Mouse (Mus musculus): ENCODE data around the gene Foxred1.

DNA sequence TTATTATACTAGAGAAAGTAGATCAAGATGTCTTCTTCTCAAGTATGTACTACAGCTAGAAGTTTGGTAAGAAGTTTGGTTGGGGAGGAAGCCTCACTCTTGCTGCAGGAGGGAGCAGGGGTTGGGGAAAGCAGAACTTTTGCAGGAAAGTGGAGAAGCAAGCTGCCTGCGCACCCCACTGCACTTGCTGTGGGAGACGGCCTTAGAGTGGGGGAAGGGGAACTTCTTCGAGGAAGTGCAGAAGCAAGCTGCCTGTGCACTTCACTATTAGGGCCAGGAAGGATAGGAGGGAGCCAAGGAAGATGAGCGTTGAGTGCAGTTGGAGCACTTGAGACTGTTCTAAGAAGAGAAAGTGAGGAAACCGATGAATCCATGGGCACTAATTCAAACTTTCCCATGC is 27.5 kb downstream of the Foxred1 start:
- TF ChIP-seq CTCF (IDR thresholded peaks at IDR 0.05; ENCODE audit: control insufficient read depth, insufficient read depth, insufficient replicate concordance, low read depth, low read length) (no peak), POLR2A (IDR thresholded peaks at IDR 0.05; ENCODE audit: control insufficient read depth, low read depth, low read length) (no peak)
